Mouse (Mus musculus) embryonic facial prominence, embryonic 10.5 days (tissue): Measurements from ENCODE around the gene Id3. TPM values are rescaled to one million over a fixed set of nuclear protein-coding genes. Genes with fewer than 3 reads are reported as not detected.

Experiments
- DNase-seq: peaks from one replicate; pipeline ENCODE4 v3.0.0-alpha.2; 2017; ENCODE audit warnings: low spot score
- H3K27ac ChIP-seq: fragments of 300-500 bp; sonication (generic); replicated peaks from 2 replicates; pipeline ENCODE4 v1.5.1; 2016; ENCODE audit warnings: mild to moderate bottlenecking
- H3K27me3 ChIP-seq: fragments of 300-500 bp; sonication (generic); replicated peaks from 2 replicates; pipeline ENCODE4 v1.6.1; 2016; ENCODE audit warnings: low read depth, mild to moderate bottlenecking; ENCODE audit not compliant: poor library complexity, severe bottlenecking
- H3K36me3 ChIP-seq: fragments of 300-500 bp; sonication (generic); replicated peaks from 2 replicates; pipeline ENCODE4 v1.6.1; 2016; ENCODE audit warnings: mild to moderate bottlenecking, moderate library complexity
- H3K4me1 ChIP-seq: fragments of 300-500 bp; sonication (generic); 2 replicates; pipeline ENCODE4 v1.6.1; 2016
- H3K4me3 ChIP-seq: fragments of 300-500 bp; sonication (generic); 2 replicates; pipeline ENCODE4 v1.5.1; 2016; ENCODE audit warnings: mild to moderate bottlenecking, moderate library complexity
- H3K9me3 ChIP-seq: fragments of 300-500 bp; sonication (generic); 2 replicates; pipeline ENCODE4 v1.6.1; 2016; ENCODE audit warnings: mild to moderate bottlenecking
- WGBS: fragments of 180-500 bp; shearing (Covaris S2); methylation state at CpG from one replicate; pipeline ENCODE4 v1.1.7; 2016; 5-methylcytosine and 5-hydroxymethylcytosine counted together
- polyA plus RNA-seq: library from polyadenylated mRNA; unstranded; fragments of >200 nt; fragmentation: Nextera tagmentation; extraction: Ambion mirVana; gene quantifications from 2 replicates; pipeline ENCODE4 v1.2.1, GENCODE M21; 2016

The Id3 gene
- polyA plus RNA-seq, 1 experiment from 2014 or later: 593 TPM

- Histone ChIP-seq H3K27me3 (0 out of 2 replicates have a peak, but pooled peaks cover 5% of the 10 kb centered on the region), H3K36me3 (peaks cover 13% of the 10 kb centered on the region), H3K4me1 (peaks cover 88% of the 10 kb centered on the region), H3K9me3 (no peaks in the 10 kb centered on the region), H3K27ac (peak overlapping the region; percentile 94), H3K4me3 (peak overlapping the region; percentile 82)
- DNase-seq: no peak
- under 1% methylated on average over 11 of the region's 11 CpGs for WGBS
Measured at GRCm38 (mm10) chr4:136144927-136145292, 1.6 kb downstream of the Id3 start.

GRCm38 (mm10) chr4:136145362-136145885, 2.1 kb downstream of the Id3 start:
- Histone ChIP-seq H3K4me3 (peak overlapping the region; percentile 82), H3K27ac (peak overlapping the region; percentile 94), H3K9me3 (no peaks in the 10 kb centered on the region), H3K27me3 (0 out of 2 replicates have a peak, but pooled peaks cover 5% of the 10 kb centered on the region), H3K4me1 (peaks cover 88% of the 10 kb centered on the region), H3K36me3 (peaks cover 13% of the 10 kb centered on the region)
- DNase-seq: no peak
- 8% methylated on average over 11 of the region's 11 CpGs for WGBS

GRCm38 (mm10) chr4:136145991-136146711, 2.9 kb downstream of the Id3 start:
- Histone ChIP-seq H3K27me3 (0 out of 2 replicates have a peak, but pooled peaks cover 5% of the 10 kb centered on the region), H3K4me3 (peak overlapping the region; percentile 82), H3K27ac (peak overlapping the region; percentile 94), H3K4me1 (peaks cover 88% of the 10 kb centered on the region), H3K36me3 (peaks cover 13% of the 10 kb centered on the region), H3K9me3 (no peaks in the 10 kb centered on the region)
- 12% methylated on average over 7 of the region's 7 CpGs for WGBS
- DNase-seq: peak; percentile 41

- 5% methylated on average over 6 of the region's 6 CpGs for WGBS
- H3K4me1 ChIP-seq: peaks cover 88% of the 10 kb centered on the region
- H3K4me3 ChIP-seq: peak overlapping the region; percentile 82
- DNase-seq: peak; percentile 62
- H3K27me3 ChIP-seq: 0 out of 2 replicates have a peak, but pooled peaks cover 5% of the 10 kb centered on the region
- peaks cover 13% of the 10 kb centered on the region for H3K36me3 ChIP-seq
- peak overlapping the region; percentile 94 for H3K27ac ChIP-seq
- no peaks in the 10 kb centered on the region for H3K9me3 ChIP-seq
Measured at GRCm38 (mm10) chr4:136146712-136147154, 3.4 kb downstream of the Id3 start.

- Histone ChIP-seq H3K27ac (peak overlapping the region; percentile 94), H3K27me3 (0 out of 2 replicates have a peak, but pooled peaks cover 5% of the 10 kb centered on the region), H3K36me3 (peaks cover 13% of the 10 kb centered on the region), H3K4me1 (peaks cover 85% of the 10 kb centered on the region), H3K4me3 (peak overlapping the region; percentile 82), H3K9me3 (no peaks in the 10 kb centered on the region)
- 1% methylated on average over 48 of the region's 48 CpGs for WGBS
- DNase-seq: peak; percentile 97
Measured at GRCm38 (mm10) chr4:136147436-136148135, 4.3 kb downstream of the Id3 start.

GRCm38 (mm10) chr4:136148342-136149044, 5.2 kb downstream of the Id3 start:
- H3K4me1 ChIP-seq: peaks cover 77% of the 10 kb centered on the region
- H3K27me3 ChIP-seq: 0 out of 2 replicates have a peak, but pooled peaks cover 5% of the 10 kb centered on the region
- WGBS: 4% methylated on average over 31 of the region's 31 CpGs
- peaks cover 2% of the 10 kb centered on the region; the same call in 1 of the 2 replicates for H3K9me3 ChIP-seq
- H3K27ac ChIP-seq: peak overlapping the region; percentile 94
- peaks cover 13% of the 10 kb centered on the region for H3K36me3 ChIP-seq
- peak overlapping the region; percentile 82 for H3K4me3 ChIP-seq
- peak; percentile 82 for DNase-seq

- Histone ChIP-seq H3K27ac (peak overlapping the region; percentile 94), H3K4me3 (peak overlapping the region; percentile 82), H3K9me3 (peaks cover 2% of the 10 kb centered on the region; the same call in 1 of the 2 replicates), H3K4me1 (peaks cover 73% of the 10 kb centered on the region), H3K36me3 (peaks cover 13% of the 10 kb centered on the region), H3K27me3 (0 out of 2 replicates have a peak, but pooled peaks cover 5% of the 10 kb centered on the region)
- 65% methylated on average over 2 of the region's 2 CpGs for WGBS
- no peak for DNase-seq
Measured at GRCm38 (mm10) chr4:136149045-136149379, 5.7 kb downstream of the Id3 start.

GRCm38 (mm10) chr4:136149734-136150133, 6.4 kb downstream of the Id3 start:
- DNase-seq: peak; percentile 74

GRCm38 (mm10) chr4:136150596-136150995, 7.3 kb downstream of the Id3 start:
- Histone ChIP-seq H3K4me3 (peak overlapping the region; percentile 21; the same call in 1 of the 2 replicates), H3K9me3 (peaks cover 2% of the 10 kb centered on the region; the same call in 1 of the 2 replicates), H3K27me3 (0 out of 2 replicates have a peak, but pooled peaks cover 5% of the 10 kb centered on the region), H3K36me3 (peaks cover 3% of the 10 kb centered on the region), H3K27ac (peak overlapping the region; percentile 84), H3K4me1 (peaks cover 66% of the 10 kb centered on the region)
- whole genome bisulfite sequencing: 32% methylated on average over 4 of the region's 4 CpGs
- peak; percentile 84 for DNase-seq

More at GRCm38 (mm10) chr4:136149734-136150133, 6.4 kb downstream of the Id3 start:
- Histone ChIP-seq H3K9me3 (peaks cover 2% of the 10 kb centered on the region; the same call in 1 of the 2 replicates), H3K27ac (peak overlapping the region; percentile 84; the same call in 1 of the 2 replicates), H3K27me3 (0 out of 2 replicates have a peak, but pooled peaks cover 5% of the 10 kb centered on the region), H3K36me3 (peaks cover 12% of the 10 kb centered on the region), H3K4me3 (no peak overlapping the region), H3K4me1 (peaks cover 73% of the 10 kb centered on the region)
- WGBS: 35% methylated on average over 3 of the region's 3 CpGs

- Histone ChIP-seq H3K4me3 (no peak overlapping the region), H3K36me3 (no peaks in the 10 kb centered on the region), H3K4me1 (peaks cover 47% of the 10 kb centered on the region), H3K9me3 (peaks cover 2% of the 10 kb centered on the region; the same call in 1 of the 2 replicates), H3K27me3 (no peaks in the 10 kb centered on the region), H3K27ac (no peak overlapping the region; the same call in 1 of the 2 replicates)
- DNase-seq: no peak
- WGBS: 93% methylated on average over 4 of the region's 4 CpGs
Measured at GRCm38 (mm10) chr4:136152821-136153220, 9.5 kb downstream of the Id3 start.

- no peak overlapping the region for H3K4me3 ChIP-seq
- 0 out of 2 replicates have a peak overlapping the region, but pooled peaks have one; percentile 44 for H3K27ac ChIP-seq
- H3K4me1 ChIP-seq: peaks cover 38% of the 10 kb centered on the region
- H3K27me3 ChIP-seq: no peaks in the 10 kb centered on the region
- no peak for DNase-seq
- 76% methylated on average over 9 of the region's 9 CpGs for WGBS
- peaks cover 2% of the 10 kb centered on the region; the same call in 1 of the 2 replicates for H3K9me3 ChIP-seq
- no peaks in the 10 kb centered on the region for H3K36me3 ChIP-seq
Measured at GRCm38 (mm10) chr4:136154462-136154861, 11.2 kb downstream of the Id3 start.

- H3K27ac ChIP-seq: no peak overlapping the region
Measured at GRCm38 (mm10) chr4:136158498-136158897, 15.2 kb downstream of the Id3 start.

More at GRCm38 (mm10) chr4:136158498-136158897, 15.2 kb downstream of the Id3 start:
- Histone ChIP-seq H3K4me3 (no peak overlapping the region), H3K4me1 (peaks cover 30% of the 10 kb centered on the region), H3K27me3 (no peaks in the 10 kb centered on the region), H3K36me3 (no peaks in the 10 kb centered on the region), H3K9me3 (no peaks in the 10 kb centered on the region)
- DNase-seq: no peak
- 76% methylated on average over 6 of the region's 6 CpGs for WGBS
